Mouse (Mus musculus): ENCODE results near the gene Pik3r3. TPM values are rescaled to one million over a fixed set of nuclear protein-coding genes. Genes with fewer than 3 reads are reported as not detected.
"Not testable (repeated sequence)": the region's sequence is repeated elsewhere in the genome, so short reads cannot be mapped to it uniquely, and the experiment has no call there.

Pik3r3 gene
- total RNA-seq, 2 experiments from 2014 or later = 31.3 to 33.8 TPM

DNA sequence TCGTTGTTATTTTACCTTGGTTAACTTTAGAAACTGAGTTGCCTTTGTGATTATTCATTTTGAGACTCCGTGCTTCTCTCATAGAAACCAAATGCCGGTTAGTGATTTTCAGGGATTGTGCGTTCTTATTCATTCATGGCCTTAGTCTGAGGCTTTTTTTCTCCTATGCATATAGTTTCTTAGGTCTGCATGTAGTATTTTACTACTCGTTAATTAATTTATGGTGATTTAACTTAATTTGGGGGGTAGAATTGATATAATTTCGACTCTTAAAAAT is 1.4 kb downstream of the Pik3r3 start:
- no peak for TF ChIP-seq CTCF (conservative IDR thresholded peaks at IDR 0.05)
- no peak for DNase-seq (ENCODE audit: low spot score in 2 of 2)
- Histone ChIP-seq H3K27ac (peak overlapping the region; percentile 98), H3K4me3 (peak overlapping the region; percentile 89)

DNA sequence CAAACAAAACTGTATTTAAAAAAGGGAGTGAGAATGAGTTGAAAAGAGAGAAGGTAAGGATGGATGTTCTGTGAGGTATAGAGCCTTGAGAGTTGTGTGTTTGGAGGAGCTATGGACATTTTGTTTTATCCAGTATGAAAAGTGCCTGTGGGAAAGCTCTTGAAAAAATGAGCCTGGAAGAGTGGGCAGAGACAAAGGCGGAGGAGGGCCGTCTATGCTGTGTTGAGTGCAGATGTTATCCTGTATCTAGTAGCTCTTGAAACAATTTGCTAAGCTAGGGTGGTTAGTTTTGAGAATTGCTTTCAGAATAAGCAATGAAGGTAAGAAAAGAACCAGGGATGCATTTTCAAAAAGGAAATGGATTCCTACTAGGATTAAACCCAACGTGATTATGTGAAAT is 22.0 kb downstream of the Pik3r3 start:
- no peak for DNase-seq (ENCODE audit: low spot score in 2 of 2)
- TF ChIP-seq CTCF (conservative IDR thresholded peaks at IDR 0.05) = no peak
- Histone ChIP-seq H3K4me3 (no peak overlapping the region), H3K27ac (no peak overlapping the region)

DNA sequence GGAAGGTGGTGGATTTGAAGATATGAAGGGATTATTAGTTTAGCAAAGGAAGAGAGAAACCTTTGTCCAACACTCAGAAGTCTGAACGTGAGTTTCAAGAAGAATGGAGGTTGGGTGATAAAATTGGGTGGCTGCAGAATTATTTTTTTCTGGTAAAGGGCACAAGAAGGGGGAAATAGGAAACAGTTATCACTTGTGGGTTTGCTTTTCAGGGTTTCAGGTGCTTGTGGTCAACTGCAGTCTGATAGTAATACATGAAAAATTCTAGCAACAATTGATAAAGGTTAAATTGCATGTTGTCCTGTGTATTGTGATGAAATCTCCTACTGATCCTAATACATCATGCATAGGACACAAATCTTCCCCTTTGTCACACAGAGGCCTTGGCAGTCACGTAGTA is 22.8 kb downstream of the Pik3r3 start:
- DNase-seq (ENCODE audit: low spot score in 2 of 2) = no peak
- Histone ChIP-seq H3K4me3 (no peak overlapping the region), H3K27ac (no peak overlapping the region)
- no peak for TF ChIP-seq CTCF (conservative IDR thresholded peaks at IDR 0.05)

DNA sequence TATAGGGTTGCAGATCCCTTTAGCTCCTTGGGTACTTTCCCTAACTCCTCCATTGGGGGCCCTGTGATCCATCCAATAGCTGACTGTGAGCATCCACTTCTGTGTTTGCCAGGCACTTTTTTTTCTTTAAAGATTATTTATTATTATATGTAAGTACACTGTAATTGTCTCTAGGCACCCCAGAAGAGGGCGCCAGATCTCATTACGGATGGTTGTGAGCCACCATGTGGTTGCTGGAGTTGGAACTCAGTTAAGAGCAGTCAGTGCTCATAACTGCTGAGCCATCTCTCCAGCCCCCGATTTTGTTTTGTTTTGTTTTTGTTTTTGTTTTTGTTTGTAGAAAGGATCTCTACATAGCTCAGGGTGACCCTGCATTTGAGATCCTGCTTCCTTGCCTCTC is 24.5 kb downstream of the Pik3r3 start:
- DNase-seq (ENCODE audit: low spot score in 2 of 2); H3K4me3 ChIP-seq; H3K27ac ChIP-seq: not testable (repeated sequence)
- TF ChIP-seq CTCF (conservative IDR thresholded peaks at IDR 0.05) = peak; percentile 68

DNA sequence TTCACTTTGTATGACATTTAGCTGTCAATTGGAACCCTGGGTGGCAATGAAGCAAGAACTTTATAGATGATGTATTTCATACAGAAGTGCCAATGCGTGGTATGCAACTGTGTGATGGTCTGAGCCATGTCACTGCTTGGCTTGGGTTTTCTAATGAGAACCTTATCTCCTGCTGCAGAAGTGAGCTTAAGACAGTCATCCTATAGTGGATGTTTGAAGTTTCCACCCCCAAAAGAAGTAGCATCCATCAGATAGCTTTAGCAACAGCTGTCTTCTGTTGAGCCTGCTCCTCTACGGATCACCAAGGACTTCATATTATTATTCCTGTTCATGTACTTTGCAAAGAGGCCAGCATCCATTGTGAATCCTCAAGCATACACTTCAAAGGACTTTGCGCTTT is 28.6 kb downstream of the Pik3r3 start:
- no peak for TF ChIP-seq CTCF (conservative IDR thresholded peaks at IDR 0.05)
- Histone ChIP-seq H3K4me3 (no peak overlapping the region), H3K27ac (no peak overlapping the region)
- DNase-seq (ENCODE audit: low spot score in 2 of 2) = no peak

DNA sequence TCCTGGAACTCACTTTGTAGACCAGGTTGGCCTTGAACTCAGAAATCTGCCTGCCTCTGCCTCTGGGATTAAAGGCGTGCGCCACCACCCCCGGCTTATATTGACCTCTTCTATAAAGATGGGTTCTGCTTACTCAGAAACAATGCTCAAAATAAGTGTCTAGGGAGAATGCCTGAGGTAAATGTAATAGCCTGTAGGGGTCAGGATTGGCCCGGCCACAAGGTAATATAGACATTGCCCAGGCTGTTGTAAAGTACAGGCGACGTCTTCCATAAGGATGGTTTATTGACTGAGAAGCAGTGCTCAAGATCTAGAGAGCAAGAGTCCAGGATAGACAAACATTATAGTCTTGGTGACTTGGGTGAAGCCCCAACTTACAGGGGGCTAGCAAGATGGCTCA is 46.8 kb downstream of the Pik3r3 start:
- no peak overlapping the region for H3K27ac ChIP-seq

DNA sequence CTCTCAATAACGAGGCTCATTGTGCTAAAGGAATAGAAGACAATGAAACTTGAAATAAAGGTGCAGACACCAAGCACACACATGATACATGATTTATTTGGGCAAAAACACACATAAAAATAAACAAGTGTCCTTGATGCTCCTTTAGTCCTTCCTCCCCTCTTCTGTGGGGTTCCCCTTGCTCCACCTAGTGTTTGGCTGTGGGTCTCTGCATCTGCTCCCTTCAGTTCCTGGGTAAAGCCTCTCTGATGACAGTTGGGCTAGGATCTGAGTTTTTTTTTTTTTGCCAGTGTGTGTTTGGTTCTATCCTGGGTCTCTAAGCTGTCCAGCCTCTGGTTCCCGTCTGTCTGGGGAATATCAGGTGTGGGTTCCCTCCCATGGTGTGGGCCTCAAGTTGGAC is 60.8 kb downstream of the Pik3r3 start:
- peak; percentile 76 for TF ChIP-seq CTCF (conservative IDR thresholded peaks at IDR 0.05)
- H3K27ac ChIP-seq = no peak overlapping the region
- H3K4me3 ChIP-seq = no peak overlapping the region
- no peak for DNase-seq (ENCODE audit: low spot score in 2 of 2)

More for the DNA sequence above, 46.8 kb downstream of the Pik3r3 start:
- no peak for DNase-seq (ENCODE audit: low spot score in 2 of 2)
- TF ChIP-seq CTCF (conservative IDR thresholded peaks at IDR 0.05) = no peak
- H3K4me3 ChIP-seq = no peak overlapping the region

DNA sequence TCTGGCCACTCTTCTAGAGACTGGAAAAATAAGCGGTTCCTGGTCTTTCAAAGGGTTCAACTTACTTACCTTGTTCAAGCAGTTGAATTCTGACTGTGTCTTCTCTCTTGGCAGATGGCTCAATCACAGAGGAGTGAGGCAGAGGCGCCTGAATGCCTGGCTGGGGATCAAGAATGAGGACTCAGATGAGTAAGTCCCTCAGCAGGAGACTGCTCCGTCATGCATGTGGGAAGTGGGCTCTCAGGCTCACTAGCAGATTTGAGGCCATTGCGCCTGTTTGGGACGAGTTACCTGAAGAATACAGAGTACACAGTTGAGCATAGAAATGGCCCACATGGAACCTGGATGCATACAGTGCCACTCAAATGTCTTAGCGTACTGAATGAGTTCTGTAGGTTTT is 70.1 kb downstream of the Pik3r3 start:
- no peak overlapping the region for H3K4me3 ChIP-seq
- TF ChIP-seq CTCF (conservative IDR thresholded peaks at IDR 0.05) = no peak
- no peak overlapping the region for H3K27ac ChIP-seq
- DNase-seq (ENCODE audit: low spot score in 2 of 2) = peak in 1 of 2 experiments; percentile 54

DNA sequence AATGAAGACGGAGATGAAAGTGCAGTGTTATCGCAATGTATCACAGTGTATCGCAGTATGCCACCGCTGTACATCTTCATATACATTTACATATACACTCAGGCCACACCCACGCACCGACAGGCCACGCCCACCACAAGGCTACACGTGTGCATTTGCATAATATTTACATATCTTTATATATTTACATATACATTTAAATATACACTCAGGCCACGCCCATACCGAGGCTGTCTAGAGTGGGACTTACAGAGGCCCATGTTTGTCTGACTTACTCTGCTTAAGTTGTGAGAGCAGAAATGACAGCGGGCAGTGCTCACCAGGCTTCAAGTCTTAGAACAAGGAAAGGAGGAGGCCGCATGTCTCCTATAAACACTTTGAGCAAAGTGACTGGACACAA is 71.9 kb downstream of the Pik3r3 start:
- no peak for TF ChIP-seq CTCF (conservative IDR thresholded peaks at IDR 0.05)
- H3K4me3 ChIP-seq = no peak overlapping the region
- no peak for DNase-seq (ENCODE audit: low spot score in 2 of 2)
- no peak overlapping the region for H3K27ac ChIP-seq

DNA sequence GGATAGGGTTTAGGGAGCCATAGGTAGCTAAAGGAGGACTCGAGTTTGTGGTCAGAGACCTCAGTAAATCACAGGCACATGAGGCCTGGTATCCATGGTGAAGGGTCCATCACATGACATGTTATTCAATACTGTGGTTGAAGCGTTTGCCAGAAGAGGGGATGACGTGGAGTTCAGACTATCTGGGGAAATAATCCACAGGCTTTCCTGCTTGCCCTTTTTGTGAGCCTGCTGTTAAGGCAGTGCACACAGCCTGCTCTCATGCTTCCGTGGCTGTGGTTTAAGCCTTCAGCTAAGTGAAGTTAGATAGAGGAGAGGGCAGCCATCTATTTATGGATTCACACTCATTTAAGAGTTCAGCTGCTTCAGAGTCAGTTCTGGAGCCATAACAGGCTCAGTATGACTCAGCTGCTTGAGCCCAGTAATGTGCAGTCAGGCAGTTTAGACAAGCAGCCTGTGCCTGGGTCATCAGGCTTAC is 79.5 kb downstream of the Pik3r3 start:
- DNase-seq (ENCODE audit: low spot score in 2 of 2) = peak in 1 of 2 experiments; percentile 7
- H3K4me3 ChIP-seq = no peak overlapping the region
- H3K27ac ChIP-seq = peak overlapping the region; percentile 52; the same call in 1 of the 2 replicates
- no peak for TF ChIP-seq CTCF (conservative IDR thresholded peaks at IDR 0.05)

DNA sequence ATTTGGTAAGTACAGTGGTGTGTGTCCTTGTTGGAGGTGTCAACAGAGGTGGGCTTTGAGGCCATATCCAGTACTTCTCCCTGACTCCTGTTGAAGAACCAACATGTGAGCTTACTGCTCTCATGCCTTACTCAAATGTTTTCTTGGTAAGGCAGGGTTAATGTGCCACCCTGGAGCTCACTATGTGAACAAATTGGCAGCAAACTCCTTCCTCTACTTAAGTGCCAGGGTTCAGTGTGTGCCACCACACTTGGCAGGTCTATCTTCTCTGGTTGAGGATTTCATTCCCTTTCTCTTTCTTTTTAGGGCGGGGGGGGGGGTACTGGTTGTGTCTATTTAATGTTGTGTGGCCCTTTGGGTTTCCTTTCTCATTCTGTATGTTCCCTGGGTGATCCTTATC is 83.1 kb downstream of the Pik3r3 start:
- no peak for TF ChIP-seq CTCF (conservative IDR thresholded peaks at IDR 0.05)
- Histone ChIP-seq H3K27ac (no peak overlapping the region), H3K4me3 (no peak overlapping the region)
- no peak for DNase-seq (ENCODE audit: low spot score in 2 of 2)

DNA sequence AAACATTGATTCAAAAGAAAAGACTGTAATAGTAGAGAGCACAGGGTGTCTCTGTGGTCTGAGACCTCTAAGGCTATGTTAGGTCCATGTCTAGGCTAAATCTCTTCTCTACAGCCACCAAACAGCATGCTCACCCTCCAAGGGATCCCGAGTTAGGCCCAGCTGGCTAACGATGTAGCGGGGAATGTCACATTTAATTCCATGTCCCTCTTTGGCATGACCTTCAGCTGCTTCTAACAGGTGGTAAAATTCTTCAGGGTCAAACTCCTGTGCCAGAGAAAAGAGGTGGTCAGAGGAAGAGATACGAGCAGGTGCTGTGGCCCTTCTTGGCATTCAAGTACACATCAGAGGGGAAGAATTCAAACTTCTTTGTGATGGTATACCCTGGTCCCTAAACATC is 96.2 kb downstream of the Pik3r3 start:
- DNase-seq (ENCODE audit: low spot score in 2 of 2) = no peak
- TF ChIP-seq CTCF (conservative IDR thresholded peaks at IDR 0.05) = no peak
- Histone ChIP-seq H3K27ac (no peak overlapping the region), H3K4me3 (no peak overlapping the region)

DNA sequence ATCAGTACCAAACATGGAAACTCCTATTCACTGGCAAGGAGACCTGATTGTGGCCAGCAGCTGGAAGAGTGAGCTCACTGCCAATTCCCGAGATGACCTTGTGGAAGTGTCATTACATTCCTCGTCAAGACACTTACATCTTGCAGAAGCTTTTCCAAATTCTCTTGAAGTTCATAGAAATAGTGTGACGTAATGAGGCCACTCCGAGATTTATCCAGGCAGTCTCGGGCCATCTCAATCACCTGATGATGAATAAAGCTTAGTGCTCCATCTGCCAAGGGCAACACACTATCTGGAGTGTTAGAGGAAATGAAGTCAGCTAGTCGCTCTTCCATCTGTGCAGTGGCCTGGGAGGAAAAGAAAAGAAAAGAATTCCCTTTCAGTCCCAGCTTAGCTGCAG is 100.7 kb downstream of the Pik3r3 start:
- TF ChIP-seq CTCF (conservative IDR thresholded peaks at IDR 0.05) = no peak
- DNase-seq (ENCODE audit: low spot score in 2 of 2) = no peak
- no peak overlapping the region for H3K4me3 ChIP-seq
- no peak overlapping the region for H3K27ac ChIP-seq

DNA sequence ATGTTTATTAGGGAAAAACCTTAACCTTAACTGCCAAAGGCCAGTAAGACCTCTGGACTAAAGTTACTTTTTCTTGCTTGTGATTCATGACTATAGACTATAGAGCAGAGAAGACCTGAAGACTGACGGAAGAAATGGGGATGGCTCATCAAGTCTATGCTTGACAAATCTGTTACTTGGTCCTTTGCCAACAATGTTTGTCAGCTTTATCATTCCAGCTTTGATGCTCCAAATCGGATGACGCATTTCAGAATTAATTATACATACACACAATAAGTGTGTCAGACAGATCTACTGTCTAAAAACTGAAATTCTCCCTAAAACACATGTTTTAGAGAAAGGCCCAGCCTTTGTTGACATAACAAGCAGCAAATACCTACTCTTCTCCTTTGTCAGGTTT is 107.8 kb downstream of the Pik3r3 start:
- no peak overlapping the region for H3K27ac ChIP-seq
- no peak for TF ChIP-seq CTCF (conservative IDR thresholded peaks at IDR 0.05)
- DNase-seq (ENCODE audit: low spot score in 2 of 2) = no peak
- H3K4me3 ChIP-seq = no peak overlapping the region

DNA sequence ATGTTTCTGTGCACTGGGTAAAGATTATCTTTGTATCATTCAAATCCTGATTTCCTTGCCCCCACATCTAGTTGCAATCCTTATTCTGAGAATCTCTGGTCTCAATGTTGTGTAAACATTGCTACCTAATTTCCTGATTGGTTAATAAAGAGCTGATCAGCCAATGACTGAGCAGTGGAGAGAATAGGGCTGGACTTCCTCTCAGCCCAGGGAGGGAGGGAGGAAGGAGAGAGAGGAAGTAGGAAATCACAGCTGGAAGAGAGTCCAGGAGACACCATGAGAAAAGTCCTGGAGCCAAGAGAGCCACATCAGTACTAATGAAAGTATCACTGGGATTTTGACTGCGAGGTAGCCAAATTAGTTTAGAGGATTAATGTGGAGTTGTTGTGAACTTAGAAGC is 114.9 kb downstream of the Pik3r3 start:
- H3K27ac ChIP-seq = no peak overlapping the region
- H3K4me3 ChIP-seq = no peak overlapping the region
- no peak for DNase-seq (ENCODE audit: low spot score in 2 of 2)
- no peak for TF ChIP-seq CTCF (conservative IDR thresholded peaks at IDR 0.05)
